12 mouse cellular contexts compared by ENCODE assay signal in the genomic region with DNA sequence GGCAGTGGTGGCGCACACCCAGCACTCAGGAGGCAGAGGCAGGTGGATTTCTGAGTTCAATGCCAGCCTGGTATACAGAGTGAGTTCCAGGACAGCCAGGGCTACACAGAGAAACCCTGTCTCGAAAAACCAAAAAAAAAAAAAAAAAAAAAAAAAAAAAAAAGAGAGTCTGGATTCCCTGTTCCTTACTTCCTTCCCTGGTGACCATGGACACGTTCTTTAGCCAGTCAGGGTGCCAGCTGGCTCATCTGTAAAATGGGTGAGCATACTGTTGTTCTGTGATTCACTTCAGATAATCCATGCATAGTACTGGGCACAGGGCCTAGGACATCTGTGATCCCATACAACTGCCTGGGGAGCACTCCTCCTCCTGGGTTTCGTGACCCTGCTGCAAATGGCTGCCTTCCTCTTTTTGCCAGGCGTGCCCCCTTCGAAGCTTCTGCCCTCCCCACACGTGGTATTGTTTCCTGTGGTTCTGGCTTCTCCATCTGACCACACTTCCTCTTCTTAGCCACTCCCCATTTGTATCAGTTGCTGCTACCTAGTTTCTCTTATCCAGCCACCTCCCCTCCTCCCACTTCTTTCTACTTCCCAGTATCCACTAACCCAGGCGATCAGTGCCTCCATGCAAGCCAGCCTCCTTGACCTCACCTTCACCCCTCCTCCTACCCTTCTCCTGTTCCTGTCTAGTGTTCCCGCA.
A peak's percentile ranks its signal among the peaks of the same experiment; 100 is the strongest.
DNase-seq lines count a peak whose midpoint lies in the region; ATAC-seq and TF ChIP-seq lines count a peak whose summit lies in the region.
"Had no signal": no experiment of that assay in that cellular context is flagged by ENCODE, and none has a peak within 500 bp of the region (broad histone marks: within the 10 kb centered on the region; RNA-seq: fewer than 3 reads in every experiment).

No protein-coding gene starts in this region.

- WGBS in liver, embryonic 11.5 days, result 53% methylated on average over 9 of the region's 9 CpGs
- 85% methylated on average over 9 of the region's 9 CpGs for WGBS in forebrain, embryonic 16.5 days
- WGBS in midbrain, embryonic 13.5 days, result 90% methylated on average over 9 of the region's 9 CpGs

- H3K4me1 ChIP-seq in ES-E14 (ENCODE audit: control insufficient read depth in 2 of 2, insufficient read depth in 2 of 2, low read length in 2 of 2, poor library complexity in 1 of 2), result peaks cover 0 to 5% of the 10 kb centered on the region in 2 experiments; a peak in 2 of 4 replicates
- H3K4me1 ChIP-seq in liver, embryonic 11.5 days (replicated peaks; ENCODE audit: control insufficient read depth, insufficient read depth, low read length), result no peaks in the 10 kb centered on the region
- no peaks in the 10 kb centered on the region for H3K4me1 ChIP-seq in forebrain, embryonic 16.5 days (replicated peaks; ENCODE audit: control insufficient read depth, insufficient read depth, low read length)
- no peaks in the 10 kb centered on the region for H3K4me1 ChIP-seq in midbrain, embryonic 13.5 days (replicated peaks)
- H3K4me1 ChIP-seq: kidney, embryonic 15.5 days had no signal

- H3K36me3 ChIP-seq in ES-E14 (ENCODE audit: control insufficient read depth, insufficient read depth, low read length, poor library complexity, severe bottlenecking), result no peaks in the 10 kb centered on the region
- no peaks in the 10 kb centered on the region for H3K36me3 ChIP-seq in liver, embryonic 11.5 days (ENCODE audit: control insufficient read depth, insufficient read depth, low read length)
- H3K36me3 ChIP-seq in forebrain, embryonic 16.5 days (ENCODE audit: control insufficient read depth, insufficient read depth), result no peaks in the 10 kb centered on the region
- H3K36me3 ChIP-seq in midbrain, embryonic 13.5 days, result no peaks in the 10 kb centered on the region
- H3K36me3 ChIP-seq: embryonic facial prominence, embryonic 15.5 days; heart, embryonic 13.5 days; kidney, embryonic 15.5 days; lung, embryonic 15.5 days had no signal

- H3K27me3 ChIP-seq in liver, embryonic 11.5 days (replicated peaks; ENCODE audit: control insufficient read depth, insufficient read depth, low read length), result no peaks in the 10 kb centered on the region
- H3K27me3 ChIP-seq in forebrain, embryonic 16.5 days (replicated peaks; ENCODE audit: control insufficient read depth, insufficient read depth, low read length), result no peaks in the 10 kb centered on the region
- no peaks in the 10 kb centered on the region for H3K27me3 ChIP-seq in midbrain, embryonic 13.5 days
- H3K27me3 ChIP-seq: embryonic facial prominence, embryonic 15.5 days; heart, embryonic 13.5 days; kidney, embryonic 15.5 days; lung, embryonic 15.5 days had no signal

- no peak overlapping the region for H3K4me3 ChIP-seq in ES-E14 (ENCODE audit: insufficient read depth in 1 of 2, low read depth in 1 of 2, low read length in 2 of 2, poor library complexity in 1 of 2, severe bottlenecking in 1 of 2)
- H3K4me3 ChIP-seq in liver, embryonic 11.5 days (ENCODE audit: low read depth, low read length), result no peak overlapping the region
- H3K4me3 ChIP-seq in forebrain, embryonic 16.5 days (replicated peaks; ENCODE audit: low read length), result no peak overlapping the region
- H3K4me3 ChIP-seq in midbrain, embryonic 13.5 days (replicated peaks), result no peak overlapping the region
- H3K4me3 ChIP-seq: embryonic facial prominence, embryonic 15.5 days; heart, embryonic 13.5 days; kidney, embryonic 15.5 days; lung, embryonic 15.5 days had no signal

- H3K9me3 ChIP-seq in ES-E14 (ENCODE audit: control insufficient read depth, insufficient read depth, low read depth, low read length), result no peaks in the 10 kb centered on the region
- no peaks in the 10 kb centered on the region for H3K9me3 ChIP-seq in liver, embryonic 11.5 days (ENCODE audit: control insufficient read depth, low read length)
- H3K9me3 ChIP-seq in forebrain, embryonic 16.5 days (ENCODE audit: control insufficient read depth, low read length), result no peaks in the 10 kb centered on the region
- H3K9me3 ChIP-seq in midbrain, embryonic 13.5 days, result 0 out of 2 replicates have a peak, but pooled peaks cover 5% of the 10 kb centered on the region
- H3K9me3 ChIP-seq: embryonic facial prominence, embryonic 15.5 days; heart, embryonic 13.5 days; kidney, embryonic 15.5 days; lung, embryonic 15.5 days had no signal

- 0 out of 2 replicates have a peak overlapping the region, but pooled peaks have one; percentile 13 for H3K9ac ChIP-seq in ES-E14 (ENCODE audit: insufficient read depth, low read depth, low read length, poor library complexity, severe bottlenecking)
- no peak overlapping the region for H3K9ac ChIP-seq in liver, embryonic 11.5 days (ENCODE audit: low read depth, low read length)
- H3K9ac ChIP-seq in forebrain, embryonic 16.5 days (replicated peaks; ENCODE audit: low read depth, low read length), result no peak overlapping the region
- H3K9ac ChIP-seq in midbrain, embryonic 13.5 days (replicated peaks), result no peak overlapping the region
- H3K9ac ChIP-seq: embryonic facial prominence, embryonic 15.5 days; heart, embryonic 13.5 days; kidney, embryonic 15.5 days; lung, embryonic 15.5 days had no signal

- H3K27ac ChIP-seq in ES-E14 (ENCODE audit: insufficient read depth, low read depth, low read length, poor library complexity, severe bottlenecking), result peak overlapping the region; percentile 41; the same call in 1 of the 2 replicates
- no peak overlapping the region for H3K27ac ChIP-seq in liver, embryonic 11.5 days (ENCODE audit: low read depth, low read length)
- no peak overlapping the region for H3K27ac ChIP-seq in forebrain, embryonic 16.5 days (ENCODE audit: low read length)
- H3K27ac ChIP-seq in midbrain, embryonic 13.5 days, result no peak overlapping the region
- H3K27ac ChIP-seq: embryonic facial prominence, embryonic 15.5 days; heart, embryonic 13.5 days; kidney, embryonic 15.5 days; lung, embryonic 15.5 days had no signal

- H3K4me2 ChIP-seq in liver, embryonic 11.5 days, result no peak overlapping the region
- no peak overlapping the region for H3K4me2 ChIP-seq in forebrain, embryonic 16.5 days (ENCODE audit: low read length)
- no peak overlapping the region for H3K4me2 ChIP-seq in midbrain, embryonic 13.5 days (replicated peaks)
- H3K4me2 ChIP-seq: embryonic facial prominence, embryonic 15.5 days; heart, embryonic 13.5 days; kidney, embryonic 15.5 days; lung, embryonic 15.5 days had no signal

- DNase-seq in kidney, adult 9 months, result peak; percentile 20
- DNase-seq in kidney, postnatal 36 days, result no peak
- peak; percentile 89 for DNase-seq in ES-E14 (ENCODE audit: low read depth, low spot score)
- DNase-seq in liver, embryonic 11.5 days (ENCODE audit: low spot score), result no peak
- DNase-seq in spleen, adult 12 weeks (ENCODE audit: low spot score), result peak; percentile 45
- no peak for DNase-seq in cerebellum, adult 8-10 months

- peak; percentile 29; the same call in 1 of the 2 replicates for ATAC-seq in liver, embryonic 11.5 days (replicated peaks; ENCODE audit: low FRiP score)
- ATAC-seq in forebrain, embryonic 16.5 days, result no peak
- ATAC-seq in midbrain, embryonic 13.5 days, result no peak

- in situ Hi-C loops in ES-E14 (cut with MboI; ENCODE audit: low sequenced_read_pairs in 2 of 2, unreplicated experiment in 2 of 2), result no loop called here

TF ChIP-seq in ES-E14, 5 proteins besides CTCF, POLR2A, EP300 and RAD21:
- 0 out of 2 replicates have a peak, but pooled peaks have one; percentile 37 for TF ChIP-seq CHD2 (IDR thresholded peaks at IDR 0.05; ENCODE audit: low read depth, low read length)
- peak; percentile 76 for TF ChIP-seq ZNF384 (IDR thresholded peaks at IDR 0.05; ENCODE audit: low read depth, low read length)
- TF ChIP-seq ZC3H11A (IDR thresholded peaks at IDR 0.05; ENCODE audit: borderline replicate concordance, low read depth, low read length), result no peak

Comparison
In these comparisons a context has a peak if more than half of its experiments do, and no peak if none do; other contexts are left out.
1. DNase-seq: peak in kidney, adult 9 months (single experiment), ES-E14 (single experiment) and spleen, adult 12 weeks (single experiment); none in kidney, postnatal 36 days (0 of 2), liver, embryonic 11.5 days (single experiment) and cerebellum, adult 8-10 months (single experiment).